In the genomic region with DNA sequence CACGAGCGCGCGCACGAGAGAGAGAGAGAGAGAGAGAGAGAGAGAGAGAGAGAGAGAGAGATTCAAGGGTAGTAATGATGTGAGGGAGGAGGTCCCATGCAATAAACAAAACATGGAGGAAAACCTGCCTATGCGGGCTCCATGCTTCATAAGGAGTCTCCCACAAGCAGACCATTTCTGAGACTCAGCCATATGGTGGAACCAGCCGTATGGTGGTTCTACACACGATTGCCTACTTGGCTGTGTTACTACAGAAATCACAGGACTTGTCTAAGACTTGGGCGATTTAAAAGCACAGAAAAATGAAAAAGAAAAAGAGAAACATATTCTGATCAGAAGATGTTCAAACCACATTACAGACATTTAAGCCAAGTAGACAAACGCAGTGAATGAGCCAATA, we compare ENCODE assay signal across 24 mouse cellular contexts.
DNase-seq lines count a peak whose midpoint lies in the region; ATAC-seq and TF ChIP-seq lines count a peak whose summit lies in the region.
"Had no signal": no experiment of that assay in that cellular context is flagged by ENCODE, and none has a peak within 500 bp of the region (broad histone marks: within the 10 kb centered on the region; RNA-seq: fewer than 3 reads in every experiment).

No protein-coding gene starts in this region.

- no peak overlapping the region for H3K9ac ChIP-seq in forebrain, postnatal 0 days
- H3K9ac ChIP-seq in forebrain, embryonic 11.5 days (ENCODE audit: low read length): no peak overlapping the region
- H3K9ac ChIP-seq: embryonic facial prominence, embryonic 12.5 days; forebrain, embryonic 12.5 days had no signal

- H3K9me3 ChIP-seq in forebrain, postnatal 0 days (ENCODE audit: low read length): no peaks in the 10 kb centered on the region
- H3K9me3 ChIP-seq in forebrain, embryonic 11.5 days (ENCODE audit: control insufficient read depth, low read length): no peaks in the 10 kb centered on the region
- H3K9me3 ChIP-seq: embryonic facial prominence, embryonic 10.5 days; embryonic facial prominence, embryonic 12.5 days; forebrain, embryonic 12.5 days had no signal

- DNase-seq in forebrain, postnatal 0 days: peak; percentile 18
- DNase-seq in forebrain, embryonic 11.5 days (ENCODE audit: low spot score): no peak
- DNase-seq in frontal cortex, adult 2 months (ENCODE audit: extremely low spot score in 1 of 2, low spot score in 1 of 2): peak; percentile 9 to 22
- DNase-seq in frontal cortex, postnatal 14 days (ENCODE audit: low spot score in 2 of 2): no peak
- peak; percentile 61 for DNase-seq in brain, adult 2 months (ENCODE audit: low read depth, low spot score)
- no peak for DNase-seq in adrenal gland, adult 8-10 months
- DNase-seq: adrenal gland, postnatal 10 days; adrenal gland, postnatal 25 days; B cell, adult 2 months; cerebellum, adult 11-12 months; cerebellum, adult 2 months; cerebellum, adult 9-10 months; cerebellum, postnatal 10 days; cerebellum, postnatal 25 days had no signal

- no peak overlapping the region for H3K27ac ChIP-seq in forebrain, postnatal 0 days (ENCODE audit: low read depth, low read length)
- no peak overlapping the region for H3K27ac ChIP-seq in forebrain, embryonic 11.5 days (ENCODE audit: low read depth, low read length)
- H3K27ac ChIP-seq: embryonic facial prominence, embryonic 10.5 days; embryonic facial prominence, embryonic 12.5 days; forebrain, embryonic 12.5 days had no signal

- H3K36me3 ChIP-seq in forebrain, postnatal 0 days (ENCODE audit: insufficient read depth): no peaks in the 10 kb centered on the region
- no peaks in the 10 kb centered on the region for H3K36me3 ChIP-seq in forebrain, embryonic 11.5 days (ENCODE audit: control insufficient read depth, insufficient read depth, low read length)
- H3K36me3 ChIP-seq: embryonic facial prominence, embryonic 10.5 days; embryonic facial prominence, embryonic 12.5 days; forebrain, embryonic 12.5 days; G1E had no signal

- no peaks in the 10 kb centered on the region for H3K27me3 ChIP-seq in forebrain, postnatal 0 days (ENCODE audit: insufficient read depth, low read length)
- H3K27me3 ChIP-seq in forebrain, embryonic 11.5 days (ENCODE audit: control insufficient read depth, insufficient read depth, low read length): no peaks in the 10 kb centered on the region
- H3K27me3 ChIP-seq: CH12.LX; embryonic facial prominence, embryonic 12.5 days; forebrain, embryonic 12.5 days had no signal

- 70% methylated on average over 10 of the region's 10 CpGs for WGBS in forebrain, postnatal 0 days
- WGBS in forebrain, embryonic 11.5 days: 92% methylated on average over 9 of the region's 10 CpGs

- peak; percentile 48; the same call in 1 of the 2 replicates for ATAC-seq in forebrain, postnatal 0 days
- no peak for ATAC-seq in forebrain, embryonic 11.5 days (replicated peaks; ENCODE audit: low FRiP score)
- ATAC-seq: activated CD4-positive, CD25-positive, alpha-beta regulatory T cell, adult 4 months; CD4-positive, CD25-positive, alpha-beta regulatory T cell, adult 4 months; forebrain, embryonic 14.5 days; forebrain, embryonic 16.5 days; Patski had no signal

- TF ChIP-seq CTCF in forebrain, postnatal 0 days (IDR thresholded peaks at IDR 0.05; ENCODE audit: low read depth): no peak

- no peak overlapping the region for H3K4me3 ChIP-seq in forebrain, postnatal 0 days (ENCODE audit: low read depth, low read length)
- H3K4me3 ChIP-seq in forebrain, embryonic 11.5 days (ENCODE audit: low read depth, low read length): no peak overlapping the region
- H3K4me3 ChIP-seq: embryonic facial prominence, embryonic 10.5 days; embryonic facial prominence, embryonic 12.5 days; forebrain, embryonic 12.5 days had no signal

- H3K4me2 ChIP-seq in forebrain, postnatal 0 days (ENCODE audit: low read depth): no peak overlapping the region
- no peak overlapping the region for H3K4me2 ChIP-seq in forebrain, embryonic 11.5 days (ENCODE audit: low read depth, low read length, severe bottlenecking)
- H3K4me2 ChIP-seq: embryonic facial prominence, embryonic 12.5 days; forebrain, embryonic 12.5 days had no signal

- H3K4me1 ChIP-seq in forebrain, postnatal 0 days (ENCODE audit: insufficient read depth): no peaks in the 10 kb centered on the region
- H3K4me1 ChIP-seq in forebrain, embryonic 11.5 days (replicated peaks; ENCODE audit: control insufficient read depth, insufficient read depth, low read length): no peaks in the 10 kb centered on the region
- H3K4me1 ChIP-seq: embryonic facial prominence, embryonic 10.5 days; embryonic facial prominence, embryonic 12.5 days; forebrain, embryonic 12.5 days had no signal

Comparison
In these comparisons a context has a peak if more than half of its experiments do, and no peak if none do; other contexts are left out.
1. DNase-seq: peak in forebrain, postnatal 0 days (single experiment), frontal cortex, adult 2 months (2 of 2) and brain, adult 2 months (single experiment); none in forebrain, embryonic 11.5 days (single experiment), frontal cortex, postnatal 14 days (0 of 2) and adrenal gland, adult 8-10 months (single experiment).